Mouse (Mus musculus) embryonic fibroblast, embryonic 13.5 days (primary cell): ENCODE data around the gene Olfr150.
"Not testable (repeated sequence)": the region's sequence is repeated elsewhere in the genome, so short reads cannot be mapped to it uniquely, and the experiment has no call there.

ENCODE experiments used
- CTCF ChIP-seq: IDR thresholded peaks from 2 replicates; pipeline ENCODE4 v1.5.1; 2011; ENCODE audit warnings: mild to moderate bottlenecking, control low read depth, low read length, moderate library complexity, borderline replicate concordance; ENCODE audit not compliant: insufficient read depth
- POLR2A ChIP-seq: IDR thresholded peaks from 2 replicates; pipeline ENCODE4 v1.6.1; 2011; ENCODE audit warnings: low read depth, mild to moderate bottlenecking, control low read depth, low read length, moderate library complexity

- not testable (repeated sequence) for TF ChIP-seq POLR2A, CTCF
Observed at GRCm38 (mm10) chr9:39701123-39701522, 29.7 kb upstream of the Olfr150 start.
